Mouse (Mus musculus) intestine, embryonic 15.5 days (tissue): ENCODE measurements around the gene Mapk11. TPM values are rescaled to one million over a fixed set of nuclear protein-coding genes. Genes with fewer than 3 reads are reported as not detected.

Source experiments
- ATAC-seq: fragments of 200-750 bp; cut with Nextera tagmentation; 2 replicates; pipeline ENCODE4 v1.8.0; 2017; ENCODE audit warnings: moderate TSS enrichment, moderate library complexity
- H3K27ac ChIP-seq: fragments of 300-500 bp; sonication (generic); 2 replicates; pipeline ENCODE4 v1.5.1; 2015; ENCODE audit warnings: mild to moderate bottlenecking, inconsistent platforms
- H3K27me3 ChIP-seq: fragments of 300-500 bp; sonication (generic); replicated peaks from 2 replicates; pipeline ENCODE4 v1.6.1; 2015; ENCODE audit warnings: inconsistent platforms
- H3K36me3 ChIP-seq: fragments of 300-500 bp; sonication (generic); 2 replicates; pipeline ENCODE4 v1.6.1; 2015; ENCODE audit warnings: inconsistent platforms
- H3K4me1 ChIP-seq: fragments of 300-500 bp; sonication (generic); replicated peaks from 2 replicates; pipeline ENCODE4 v1.6.1; 2015; ENCODE audit warnings: inconsistent platforms
- H3K4me2 ChIP-seq: fragments of 300-500 bp; sonication (generic); replicated peaks from 2 replicates; pipeline ENCODE4 v1.6.1; 2015; ENCODE audit warnings: mild to moderate bottlenecking, inconsistent platforms
- H3K4me3 ChIP-seq: fragments of 300-500 bp; sonication (generic); replicated peaks from 2 replicates; pipeline ENCODE4 v1.5.1; 2015; ENCODE audit warnings: inconsistent platforms
- H3K9ac ChIP-seq: fragments of 300-500 bp; sonication (generic); 2 replicates; pipeline ENCODE4 v1.6.1; 2015; ENCODE audit warnings: inconsistent platforms
- H3K9me3 ChIP-seq: fragments of 300-500 bp; sonication (generic); 2 replicates; pipeline ENCODE4 v1.6.1; 2016; ENCODE audit warnings: inconsistent platforms
- WGBS: fragments of 180-500 bp; shearing (Covaris S2); methylation state at CpG from one replicate; pipeline ENCODE4 v1.1.7; 2015; 5-methylcytosine and 5-hydroxymethylcytosine counted together
- polyA plus RNA-seq: library from polyadenylated mRNA; unstranded; fragments of >200 nt; fragmentation: Nextera tagmentation; extraction: Ambion mirVana; gene quantifications from 2 replicates; pipeline ENCODE4 v1.2.1, GENCODE M21; 2015

Mapk11 gene
- polyA plus RNA-seq, 1 experiment from 2014 or later, result 6.0 TPM

- peaks cover 17% of the 10 kb centered on the region for H3K4me1 ChIP-seq
- no peak for ATAC-seq
- H3K27me3 ChIP-seq, result no peaks in the 10 kb centered on the region
- H3K9ac ChIP-seq, result no peak overlapping the region
- H3K36me3 ChIP-seq, result peaks cover 27% of the 10 kb centered on the region; the same call in 1 of the 2 replicates
- no peak overlapping the region for H3K4me2 ChIP-seq
- H3K9me3 ChIP-seq, result no peaks in the 10 kb centered on the region
- no peak overlapping the region for H3K27ac ChIP-seq
- H3K4me3 ChIP-seq, result no peak overlapping the region
Observed at GRCm38 (mm10) chr15:89118007-89118406, 31.4 kb downstream of the Mapk11 start.

- Histone ChIP-seq H3K4me2 (no peak overlapping the region), H3K27ac (no peak overlapping the region), H3K27me3 (no peaks in the 10 kb centered on the region), H3K9ac (no peak overlapping the region), H3K4me1 (no peaks in the 10 kb centered on the region), H3K4me3 (no peak overlapping the region), H3K9me3 (no peaks in the 10 kb centered on the region), H3K36me3 (peaks cover 28% of the 10 kb centered on the region)
- 74% methylated on average over 9 of the region's 9 CpGs for WGBS
- ATAC-seq, result no peak
Observed at GRCm38 (mm10) chr15:89110147-89110546, 39.3 kb downstream of the Mapk11 start.

DNA sequence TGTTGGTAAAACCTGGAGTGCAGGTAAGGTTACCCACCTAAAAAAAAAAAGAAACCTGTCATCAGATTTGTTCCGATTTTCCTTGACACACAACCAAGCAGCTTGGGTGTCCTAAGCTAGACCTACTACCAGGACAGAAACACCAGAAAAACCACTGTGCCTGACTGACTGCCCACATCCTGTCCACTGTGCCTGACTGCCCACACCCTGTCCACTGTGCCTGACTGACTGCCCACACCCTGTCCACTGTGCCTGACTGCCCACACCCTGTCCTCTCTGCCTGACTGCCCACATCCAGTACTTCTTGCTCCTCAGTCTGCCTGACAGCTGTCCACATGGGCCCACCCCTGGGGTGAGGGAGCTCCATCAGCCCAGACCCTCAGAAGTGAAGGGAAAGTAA is 42.5 kb downstream of the Mapk11 start:
- WGBS, result 91% methylated on average over 1 of the region's 1 CpGs
- Histone ChIP-seq H3K36me3 (peaks cover 41% of the 10 kb centered on the region), H3K27me3 (no peaks in the 10 kb centered on the region), H3K4me1 (no peaks in the 10 kb centered on the region), H3K9me3 (no peaks in the 10 kb centered on the region), H3K9ac (no peak overlapping the region), H3K4me3 (no peak overlapping the region), H3K4me2 (no peak overlapping the region), H3K27ac (no peak overlapping the region)
- no peak for ATAC-seq

DNA sequence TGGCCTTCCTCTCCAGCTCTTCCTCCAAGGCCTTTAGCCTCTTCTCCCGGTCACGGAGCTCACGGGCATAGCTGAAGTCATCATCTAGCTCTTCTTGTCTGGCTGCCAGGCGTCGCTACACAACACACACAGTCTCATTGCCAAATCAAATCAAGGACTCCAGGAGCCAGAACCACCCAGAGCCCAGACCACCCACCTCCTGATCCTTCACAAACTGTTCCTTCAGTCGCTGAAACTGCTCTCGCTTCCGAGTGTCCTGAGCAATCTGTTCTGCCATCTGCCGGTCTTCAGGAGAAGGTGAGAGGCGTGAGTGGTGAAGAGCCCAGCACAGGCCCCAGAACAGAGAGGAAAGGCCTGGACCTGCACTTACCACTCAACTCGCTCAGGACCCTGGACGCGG is 43.4 kb downstream of the Mapk11 start:
- Histone ChIP-seq H3K4me2 (no peak overlapping the region), H3K4me1 (no peaks in the 10 kb centered on the region), H3K27ac (no peak overlapping the region), H3K9ac (no peak overlapping the region), H3K4me3 (no peak overlapping the region), H3K27me3 (no peaks in the 10 kb centered on the region), H3K36me3 (peaks cover 47% of the 10 kb centered on the region), H3K9me3 (no peaks in the 10 kb centered on the region)
- 92% methylated on average over 13 of the region's 13 CpGs for WGBS
- no peak for ATAC-seq

GRCm38 (mm10) chr15:89104425-89104824 is 45.0 kb downstream of the Mapk11 start:
- Histone ChIP-seq H3K4me3 (no peak overlapping the region), H3K36me3 (peaks cover 61% of the 10 kb centered on the region), H3K27me3 (no peaks in the 10 kb centered on the region), H3K9ac (no peak overlapping the region), H3K27ac (no peak overlapping the region), H3K4me2 (no peak overlapping the region), H3K9me3 (no peaks in the 10 kb centered on the region), H3K4me1 (no peaks in the 10 kb centered on the region)
- WGBS, result 92% methylated on average over 8 of the region's 8 CpGs
- no peak for ATAC-seq

- Histone ChIP-seq H3K4me3 (no peak overlapping the region), H3K4me2 (no peak overlapping the region), H3K27ac (no peak overlapping the region), H3K36me3 (peaks cover 66% of the 10 kb centered on the region), H3K9ac (no peak overlapping the region), H3K27me3 (no peaks in the 10 kb centered on the region), H3K4me1 (no peaks in the 10 kb centered on the region), H3K9me3 (no peaks in the 10 kb centered on the region)
- ATAC-seq, result no peak
- 89% methylated on average over 10 of the region's 10 CpGs for WGBS
Observed at GRCm38 (mm10) chr15:89103921-89104320, 45.5 kb downstream of the Mapk11 start.

DNA sequence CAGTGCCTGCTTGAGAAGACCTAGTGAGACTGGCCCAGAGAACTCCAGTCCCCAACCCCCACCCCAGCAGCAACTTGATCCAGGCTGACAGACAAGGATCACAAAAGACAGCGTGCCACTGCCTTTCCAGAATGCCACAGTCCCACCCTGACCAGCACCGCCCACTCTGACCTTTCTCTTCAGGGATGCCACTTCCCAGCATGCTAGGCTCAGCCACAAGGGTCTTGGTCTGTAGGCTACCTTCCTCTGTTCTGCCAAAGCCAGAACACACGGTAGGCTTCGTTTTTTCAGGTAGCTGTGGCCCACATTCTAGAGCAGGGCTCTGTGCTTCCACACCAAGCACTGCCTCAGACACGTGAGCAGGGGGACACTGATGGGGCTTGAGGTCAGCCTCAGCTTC is 46.8 kb downstream of the Mapk11 start:
- ATAC-seq, result no peak
- no peak overlapping the region for H3K4me2 ChIP-seq
- H3K27me3 ChIP-seq, result no peaks in the 10 kb centered on the region
- H3K9me3 ChIP-seq, result no peaks in the 10 kb centered on the region
- peaks cover 69% of the 10 kb centered on the region for H3K36me3 ChIP-seq
- no peak overlapping the region for H3K9ac ChIP-seq
- WGBS, result 81% methylated on average over 5 of the region's 5 CpGs
- H3K4me3 ChIP-seq, result no peak overlapping the region
- H3K27ac ChIP-seq, result no peak overlapping the region
- H3K4me1 ChIP-seq, result no peaks in the 10 kb centered on the region

- WGBS, result 88% methylated on average over 12 of the region's 12 CpGs
- no peak overlapping the region for H3K9ac ChIP-seq
- no peaks in the 10 kb centered on the region for H3K4me1 ChIP-seq
- no peaks in the 10 kb centered on the region for H3K9me3 ChIP-seq
- H3K36me3 ChIP-seq, result peaks cover 75% of the 10 kb centered on the region
- no peak overlapping the region for H3K4me3 ChIP-seq
- no peaks in the 10 kb centered on the region for H3K27me3 ChIP-seq
- H3K27ac ChIP-seq, result no peak overlapping the region
- no peak overlapping the region for H3K4me2 ChIP-seq
- no peak for ATAC-seq
Observed at GRCm38 (mm10) chr15:89100823-89101222, 48.6 kb downstream of the Mapk11 start.

DNA sequence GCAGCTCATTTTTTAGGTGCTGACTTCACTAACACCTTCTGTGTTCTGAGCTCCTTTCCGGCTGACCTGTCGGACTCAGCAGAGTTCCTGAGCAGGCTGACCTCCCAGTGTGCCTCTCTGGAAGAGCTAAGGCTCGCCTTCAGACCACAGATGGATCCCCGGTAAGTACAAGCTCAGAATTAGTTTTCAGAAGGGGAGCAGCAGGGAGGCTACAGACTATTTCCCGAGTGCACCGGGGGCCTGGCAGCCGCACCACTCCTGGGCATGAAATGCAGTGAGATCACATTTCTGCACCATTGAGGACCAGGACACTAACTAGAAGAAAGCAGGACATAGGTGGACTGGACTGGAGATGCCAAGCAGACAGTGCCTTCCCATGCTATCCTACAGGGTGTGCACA is 50.8 kb downstream of the Mapk11 start:
- Histone ChIP-seq H3K9me3 (no peaks in the 10 kb centered on the region), H3K27me3 (no peaks in the 10 kb centered on the region), H3K4me2 (no peak overlapping the region), H3K4me3 (no peak overlapping the region), H3K9ac (no peak overlapping the region), H3K36me3 (peaks cover 70% of the 10 kb centered on the region), H3K27ac (no peak overlapping the region), H3K4me1 (no peaks in the 10 kb centered on the region)
- WGBS, result 85% methylated on average over 7 of the region's 7 CpGs
- ATAC-seq, result no peak

DNA sequence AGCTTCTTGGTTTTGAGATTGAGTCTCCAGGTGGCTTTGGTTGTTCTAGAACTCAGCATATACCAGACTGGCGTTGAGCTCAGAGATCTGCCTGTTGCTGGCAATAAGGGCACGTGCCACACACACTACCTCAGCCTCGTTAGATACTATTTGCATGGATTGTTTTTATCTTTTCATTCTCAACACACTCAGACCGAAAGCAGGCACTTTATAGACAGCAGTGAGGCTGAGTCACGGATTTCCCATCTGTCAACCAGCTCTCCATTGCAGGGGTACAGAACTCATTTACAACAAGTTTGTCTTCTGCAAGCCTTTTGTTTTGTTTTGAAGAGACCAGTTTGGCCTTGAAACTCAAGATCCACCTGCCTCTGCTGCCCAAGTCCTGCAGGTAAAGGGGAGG is 52.0 kb downstream of the Mapk11 start:
- Histone ChIP-seq H3K9ac (no peak overlapping the region), H3K4me2 (no peak overlapping the region), H3K4me3 (no peak overlapping the region), H3K27me3 (no peaks in the 10 kb centered on the region), H3K9me3 (no peaks in the 10 kb centered on the region), H3K36me3 (peaks cover 66% of the 10 kb centered on the region), H3K4me1 (no peaks in the 10 kb centered on the region), H3K27ac (no peak overlapping the region)
- ATAC-seq, result no peak
- whole genome bisulfite sequencing, result 91% methylated on average over 5 of the region's 5 CpGs

Other genes with a start within 250 kb of the Mapk11 start
- not detected in 2 replicates for gene Ttll8, start 195.2 kb downstream of the Mapk11 start, polyA plus RNA-seq
- not detected in 2 replicates for gene Mlc1, start 170.6 kb downstream of the Mapk11 start, polyA plus RNA-seq
- not detected in 2 replicates for gene Mov10l1, start 166.7 kb downstream of the Mapk11 start, polyA plus RNA-seq
- gene Panx2, start 89.9 kb downstream of the Mapk11 start, polyA plus RNA-seq, result 0.21 and 0.59 TPM in 2 replicates
- gene Trabd, start 74.5 kb downstream of the Mapk11 start, polyA plus RNA-seq, result 46.4 and 56.6 TPM in 2 replicates
- 15.9 and 17.6 TPM in 2 replicates for gene Selenoo, start 60.5 kb downstream of the Mapk11 start, polyA plus RNA-seq
- 10.5 and 12.6 TPM in 2 replicates for gene Tubgcp6, start 26.5 kb downstream of the Mapk11 start, polyA plus RNA-seq
- 20.3 and 20.8 TPM in 2 replicates for gene Hdac10, start 20.9 kb downstream of the Mapk11 start, polyA plus RNA-seq
- gene Mapk12, start 8.9 kb downstream of the Mapk11 start, polyA plus RNA-seq, result 3.6 and 4.2 TPM in 2 replicates
- 107 and 118 TPM in 2 replicates for gene Plxnb2, start 31.2 kb upstream of the Mapk11 start, polyA plus RNA-seq
- gene Dennd6b, start 46.9 kb upstream of the Mapk11 start, polyA plus RNA-seq, result 12.1 and 13.1 TPM in 2 replicates
- gene Ppp6r2, start 61.9 kb upstream of the Mapk11 start, polyA plus RNA-seq, result 21.6 and 23.9 TPM in 2 replicates
- 35.1 and 38.8 TPM in 2 replicates for gene Sbf1, start 165.7 kb upstream of the Mapk11 start, polyA plus RNA-seq
- 1.4 and 1.5 TPM in 2 replicates for gene Adm2, start 173.1 kb upstream of the Mapk11 start, polyA plus RNA-seq
- gene Miox, start 184.8 kb upstream of the Mapk11 start, polyA plus RNA-seq, result 0.32 and 0.36 TPM in 2 replicates
- 55.2 and 58.0 TPM in 2 replicates for gene Lmf2, start 206.0 kb upstream of the Mapk11 start, polyA plus RNA-seq
- 131 and 138 TPM in 2 replicates for gene Ncaph2, start 206.1 kb upstream of the Mapk11 start, polyA plus RNA-seq
- 10.4 and 12.8 TPM in 2 replicates for gene Sco2, start 224.2 kb upstream of the Mapk11 start, polyA plus RNA-seq
- 1.4 and 1.5 TPM in 2 replicates for gene Tymp, start 227.4 kb upstream of the Mapk11 start, polyA plus RNA-seq
- 0.37 and 0.67 TPM in 2 replicates for gene Odf3b, start 229.7 kb upstream of the Mapk11 start, polyA plus RNA-seq
- gene Klhdc7b, start 235.3 kb upstream of the Mapk11 start, polyA plus RNA-seq, result not detected in 2 replicates